Mouse (Mus musculus) erythroid progenitor cell, adult 5-6 weeks (primary cell): Measurements from ENCODE around the gene Slc18a2. TPM values are rescaled to one million over a fixed set of nuclear protein-coding genes. Genes with fewer than 3 reads are reported as not detected.
A peak's percentile ranks its signal among the peaks of the same experiment; 100 is the strongest.

Source experiments
- ATAC-seq: replicated peaks from 2 replicates; pipeline ENCODE4 v1.8.0; 2016; ENCODE audit warnings: moderate number of reproducible peaks, mild to moderate bottlenecking, moderate TSS enrichment, inconsistent platforms; ENCODE audit not compliant: poor library complexity, low FRiP score, severe bottlenecking
- total RNA-seq, 2 experiments: library from RNA; stranded (forward) in 1 of 2; stranded (reverse) in 1 of 2; fragments of 150-400 nt in 1 of 2; fragments of 186-747, 209-891 nt in 1 of 2; gene quantifications; 2 replicates each; pipeline versions ENCODE4 v1.2.3 to v1.2.4; 2015 to 2017; ENCODE audit warnings: low replicate concordance in 2 of 2

Slc18a2 gene
- 2.1 and 2.9 TPM in 2 replicates for total RNA-seq (2015; ENCODE audit: low replicate concordance)
- total RNA-seq (2017; ENCODE audit: low replicate concordance), result 0.23 and 1.0 TPM in 2 replicates

DNA sequence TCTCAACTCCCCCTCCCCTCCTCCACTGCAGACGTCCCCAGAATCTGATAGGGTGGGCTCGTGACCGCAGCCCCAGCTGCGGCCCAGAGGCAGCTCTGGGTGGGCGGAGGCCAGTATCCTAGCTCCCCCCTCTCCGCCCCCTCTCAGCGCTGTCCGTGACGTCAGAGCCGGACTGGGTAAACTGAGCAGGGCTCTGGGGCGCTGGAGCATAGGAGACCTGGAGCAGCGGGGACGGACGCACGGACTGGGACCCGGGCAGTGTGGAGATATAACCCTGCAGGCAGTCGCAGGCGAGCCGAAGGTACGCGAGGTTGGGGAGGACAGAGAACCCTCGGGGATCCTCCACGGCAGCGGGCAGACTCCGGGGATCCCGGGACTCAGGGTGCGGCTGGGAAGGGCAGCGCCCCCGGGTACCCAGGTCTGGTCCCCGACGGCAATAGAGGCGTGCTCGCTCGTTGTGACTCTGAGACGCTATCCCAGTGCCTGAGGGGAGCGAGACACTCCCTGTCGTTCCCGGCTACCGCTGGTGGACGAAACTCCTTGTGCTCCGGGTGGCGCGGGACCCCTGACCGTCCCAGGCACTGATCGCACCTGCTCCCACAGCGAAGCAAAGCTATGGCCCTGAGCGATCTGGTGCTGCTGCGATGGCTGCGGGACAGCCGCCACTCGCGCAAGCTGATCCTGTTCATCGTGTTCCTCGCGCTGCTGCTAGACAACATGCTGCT is at the start of gene Slc18a2:
Gene Slc18a2 (plus strand): TSS at position 179 of the 725 bp plus-strand sequence.
- ATAC-seq, result 0 out of 2 replicates have a peak, but pooled peaks have one; percentile 37

DNA sequence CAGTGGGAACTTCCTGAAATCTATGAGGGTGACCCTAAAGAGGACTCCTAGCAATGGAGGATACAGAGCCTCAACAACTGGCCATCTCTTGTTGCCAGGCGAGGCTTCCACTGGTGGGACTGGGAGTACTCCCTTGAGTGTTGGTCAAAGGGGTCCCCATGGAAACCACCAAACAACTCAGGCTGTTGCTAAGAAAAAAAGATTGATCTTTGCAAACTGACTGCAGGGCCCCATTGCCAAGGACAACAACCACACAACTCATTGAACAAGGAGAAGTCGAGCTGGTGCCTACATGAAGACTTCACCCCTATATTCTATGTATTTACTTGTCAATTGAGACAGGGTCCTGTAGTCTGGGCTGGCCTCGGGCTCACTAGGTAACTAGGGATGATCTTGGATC is 43.8 kb upstream of the Slc18a2 start:
- no peak for ATAC-seq

DNA sequence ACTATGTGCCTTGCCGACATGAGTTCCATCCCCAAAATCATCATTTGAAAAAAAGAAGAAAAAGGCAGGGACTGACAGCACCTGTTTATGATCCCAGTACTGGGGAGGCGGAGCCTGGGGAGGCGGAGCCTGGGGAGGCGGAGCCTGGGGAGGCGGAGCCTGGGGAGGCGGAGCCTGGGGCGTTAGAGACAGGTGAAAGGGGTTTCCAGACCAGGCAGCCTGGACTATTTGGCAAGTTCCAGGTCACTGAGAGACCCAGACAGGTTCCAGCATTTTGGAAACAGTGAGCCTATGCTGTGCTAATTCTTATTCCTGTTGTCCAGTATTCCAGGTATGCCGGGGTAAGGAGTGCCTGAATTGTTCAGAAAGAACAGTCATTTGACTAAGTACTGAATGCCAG is 41.7 kb upstream of the Slc18a2 start, which contains the start of gene Kcnk18:
Gene Kcnk18 (plus strand): TSS at position 224 of the 400 bp plus-strand sequence.
- ATAC-seq, result no peak

DNA sequence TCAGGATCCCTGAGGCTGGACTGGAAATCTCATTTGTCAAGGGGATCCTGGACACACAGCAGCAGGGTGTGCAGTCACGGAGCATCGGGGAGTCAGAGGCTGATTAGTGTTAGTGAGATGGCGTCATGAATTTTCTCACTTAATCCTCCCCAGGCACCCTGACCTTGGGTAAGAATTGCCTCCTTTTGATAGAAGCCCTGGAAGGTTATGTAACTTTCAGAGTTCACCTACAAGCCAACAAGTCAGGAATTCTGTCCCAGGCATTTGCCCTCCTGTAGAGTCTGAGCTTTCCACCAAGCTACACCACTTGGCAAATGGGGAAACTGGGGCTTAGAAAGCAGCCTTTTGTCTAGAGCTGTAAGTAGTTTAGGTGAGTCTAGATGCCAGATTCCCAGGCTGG is 39.6 kb upstream of the Slc18a2 start:
- ATAC-seq, result no peak

DNA sequence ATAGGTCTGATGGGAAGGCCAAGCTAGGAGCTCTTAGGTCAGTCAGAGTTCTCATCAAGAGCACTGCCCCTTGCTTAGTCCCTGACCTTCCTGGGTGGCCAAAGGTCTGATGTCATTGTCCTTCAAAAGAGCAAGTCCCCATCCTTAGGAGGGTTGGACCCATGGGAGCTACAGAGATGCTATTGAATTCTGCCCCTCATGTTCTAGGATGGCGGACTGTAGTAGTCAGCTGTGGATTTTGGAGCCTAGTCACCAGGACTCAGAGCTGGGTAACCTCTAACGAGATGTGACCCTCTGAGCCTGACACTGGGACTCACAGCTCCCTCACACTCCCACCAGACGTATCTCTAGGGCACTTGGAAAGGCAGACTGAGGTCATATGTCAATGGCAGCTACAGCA is 32.3 kb upstream of the Slc18a2 start:
- no peak for ATAC-seq

DNA sequence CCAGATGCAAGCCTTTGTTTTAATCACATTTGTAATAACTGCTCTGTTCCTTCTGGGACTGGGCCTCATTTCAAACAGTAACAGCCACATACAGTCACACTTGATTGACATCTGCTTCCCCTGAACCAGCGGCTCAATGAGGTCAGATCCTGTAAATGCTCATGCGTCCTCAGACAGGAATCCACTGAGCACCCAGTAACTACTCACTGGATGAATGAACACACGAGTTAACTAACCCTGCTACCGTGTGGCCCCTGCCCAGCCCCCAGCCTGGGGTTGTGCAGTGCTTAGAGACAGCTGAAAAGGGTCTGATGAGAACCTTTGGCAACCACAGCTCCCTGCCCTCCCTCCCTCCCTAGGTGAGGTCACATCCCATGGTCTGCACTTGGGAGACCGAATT is 27.9 kb upstream of the Slc18a2 start:
- no peak for ATAC-seq

DNA sequence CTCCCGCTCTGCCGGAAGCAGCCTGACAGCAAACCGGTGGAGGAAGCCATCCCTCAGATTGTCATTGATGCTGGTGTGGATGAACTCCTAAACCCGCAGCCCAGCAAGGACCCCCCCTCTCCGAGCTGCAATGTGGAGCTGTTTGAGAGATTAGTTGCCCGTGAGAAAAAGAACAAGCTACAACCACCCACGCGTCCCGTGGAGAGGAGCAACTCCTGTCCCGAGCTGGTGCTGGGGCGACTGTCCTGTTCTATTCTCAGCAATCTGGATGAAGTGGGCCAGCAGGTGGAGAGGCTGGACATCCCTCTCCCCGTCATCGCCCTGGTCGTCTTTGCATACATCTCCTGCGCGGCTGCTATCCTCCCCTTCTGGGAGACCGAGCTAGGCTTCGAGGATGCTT is 25.7 kb upstream of the Slc18a2 start:
- ATAC-seq, result no peak

DNA sequence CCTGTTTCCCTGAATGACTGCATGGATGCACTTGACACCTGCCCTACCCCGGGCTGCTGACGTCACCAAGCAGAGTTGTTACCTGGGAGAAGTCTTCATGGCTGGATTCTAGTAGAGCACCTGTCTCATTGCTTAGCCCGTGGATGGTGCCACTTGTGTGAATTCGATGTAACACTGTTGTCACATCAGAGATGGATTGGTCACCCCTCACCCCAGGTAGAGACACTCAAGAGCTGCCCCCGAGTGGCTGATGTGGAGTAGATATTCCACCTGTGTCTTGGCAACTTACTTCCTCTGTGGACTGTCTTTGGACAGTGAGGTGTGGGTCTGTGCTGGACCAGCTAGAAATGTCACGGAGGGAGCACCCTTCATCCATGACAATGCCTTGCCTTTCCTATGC is 24.6 kb upstream of the Slc18a2 start:
- ATAC-seq, result no peak

DNA sequence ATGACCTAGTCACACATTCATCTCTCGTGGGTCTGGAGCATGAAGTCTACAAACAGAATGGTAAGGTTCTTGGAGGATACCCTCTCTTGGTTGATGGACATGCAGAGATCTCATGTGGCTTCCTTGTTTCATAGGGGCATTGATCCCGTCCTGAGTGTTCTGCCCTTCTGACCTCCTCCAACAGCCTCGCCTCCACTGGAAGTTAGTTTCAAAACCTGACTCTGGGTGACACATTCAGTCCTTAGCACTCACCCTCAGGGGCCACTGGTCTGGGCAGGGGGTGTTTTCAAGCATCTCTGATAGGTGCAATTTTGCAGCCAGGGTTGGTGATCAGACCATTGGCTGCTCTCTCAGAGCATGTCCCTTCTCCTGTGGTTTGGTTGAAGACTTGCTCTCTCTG is 22.1 kb upstream of the Slc18a2 start:
- no peak for ATAC-seq

DNA sequence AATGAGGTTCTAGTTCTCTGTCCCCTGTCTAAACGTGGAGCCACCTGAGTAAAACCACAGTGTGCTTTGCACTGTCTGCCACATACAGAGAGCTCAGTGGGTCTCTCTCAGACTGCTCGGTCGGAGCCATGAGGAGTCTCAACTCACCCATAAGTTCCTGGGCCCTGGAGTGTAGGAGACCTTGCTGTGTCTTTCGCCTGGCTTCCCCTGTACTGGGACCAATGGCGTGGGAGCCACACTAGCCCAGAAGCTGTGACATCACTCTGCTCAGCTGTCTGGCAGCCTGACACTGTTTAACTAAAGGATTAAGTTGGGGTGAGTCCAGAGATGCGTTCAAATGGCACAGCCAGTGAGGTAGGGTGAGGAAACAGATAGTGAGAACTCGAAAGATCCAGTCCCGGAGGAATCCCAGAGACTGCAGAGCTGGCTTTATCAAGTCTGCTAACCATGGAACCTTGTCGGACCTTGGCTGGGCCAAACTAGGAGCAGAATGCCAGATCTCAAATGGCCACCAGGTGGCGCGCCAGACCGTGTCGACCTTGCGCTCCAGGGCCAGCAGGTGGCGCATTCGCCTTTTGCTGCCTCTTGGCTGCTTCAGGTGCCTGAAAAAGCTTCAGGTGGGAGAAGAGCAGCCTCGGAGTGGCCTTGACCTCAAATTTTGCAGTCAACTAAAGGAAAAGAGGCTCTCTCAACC is 21.4 kb upstream of the Slc18a2 start:
- peak; percentile 89 for ATAC-seq

DNA sequence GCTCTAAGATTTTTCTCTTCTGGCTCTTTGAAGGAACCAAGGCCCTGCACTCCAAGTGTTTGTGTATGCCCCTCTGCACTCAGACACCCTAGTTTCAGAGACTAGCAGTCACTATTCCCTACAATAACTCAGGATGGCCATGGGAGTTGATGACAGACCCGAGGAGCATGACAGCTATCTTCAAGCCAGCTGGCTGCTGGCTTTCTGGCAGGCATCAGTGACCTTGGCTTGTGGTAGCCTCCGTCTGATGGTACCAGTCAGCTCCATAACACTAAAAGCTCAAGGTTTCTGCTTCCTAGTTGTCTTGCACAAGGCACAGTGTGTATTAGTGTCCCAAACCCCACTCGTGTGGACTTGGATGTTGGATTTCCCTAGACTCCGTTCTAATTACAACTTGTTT is 18.7 kb upstream of the Slc18a2 start:
- no peak for ATAC-seq

DNA sequence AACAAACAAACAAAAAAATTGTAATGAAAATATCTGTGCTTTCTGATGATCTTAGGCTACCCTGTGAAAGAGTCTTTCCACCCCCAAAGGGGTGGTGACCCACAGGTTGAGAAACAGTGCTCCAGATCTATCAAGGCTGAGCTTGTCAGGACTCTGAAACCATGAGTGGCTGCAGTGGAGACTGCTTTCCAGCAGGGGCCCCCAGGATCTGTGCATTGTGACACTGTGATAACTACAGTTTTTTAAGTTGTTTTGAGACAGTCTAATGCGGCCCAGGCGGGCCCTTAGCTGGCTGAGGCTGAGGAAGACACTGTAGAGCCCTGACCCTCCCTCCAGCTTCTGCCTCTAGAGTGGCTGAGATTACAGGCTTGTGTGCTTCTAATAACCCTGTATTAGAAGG is 17.6 kb upstream of the Slc18a2 start:
- ATAC-seq, result no peak

DNA sequence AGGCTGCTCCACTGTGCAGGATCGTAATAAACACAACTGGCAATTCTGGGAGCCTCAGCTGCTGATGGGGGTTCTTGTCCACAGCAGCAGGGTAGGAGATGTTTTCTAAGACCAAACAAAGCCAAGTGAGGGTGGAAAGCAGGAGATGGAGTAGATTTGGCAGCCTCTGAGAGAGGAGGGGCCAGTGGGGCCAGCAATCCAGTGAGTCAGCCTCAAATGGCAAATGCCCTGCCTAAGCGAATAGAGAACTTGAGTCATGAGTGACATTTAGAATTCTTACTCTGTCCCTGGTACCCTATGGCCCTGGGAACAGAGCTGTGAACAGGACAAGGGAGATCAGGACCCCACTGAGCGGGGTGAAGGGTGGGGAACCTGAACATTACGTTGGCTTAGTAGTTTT is 12.6 kb upstream of the Slc18a2 start:
- no peak for ATAC-seq

DNA sequence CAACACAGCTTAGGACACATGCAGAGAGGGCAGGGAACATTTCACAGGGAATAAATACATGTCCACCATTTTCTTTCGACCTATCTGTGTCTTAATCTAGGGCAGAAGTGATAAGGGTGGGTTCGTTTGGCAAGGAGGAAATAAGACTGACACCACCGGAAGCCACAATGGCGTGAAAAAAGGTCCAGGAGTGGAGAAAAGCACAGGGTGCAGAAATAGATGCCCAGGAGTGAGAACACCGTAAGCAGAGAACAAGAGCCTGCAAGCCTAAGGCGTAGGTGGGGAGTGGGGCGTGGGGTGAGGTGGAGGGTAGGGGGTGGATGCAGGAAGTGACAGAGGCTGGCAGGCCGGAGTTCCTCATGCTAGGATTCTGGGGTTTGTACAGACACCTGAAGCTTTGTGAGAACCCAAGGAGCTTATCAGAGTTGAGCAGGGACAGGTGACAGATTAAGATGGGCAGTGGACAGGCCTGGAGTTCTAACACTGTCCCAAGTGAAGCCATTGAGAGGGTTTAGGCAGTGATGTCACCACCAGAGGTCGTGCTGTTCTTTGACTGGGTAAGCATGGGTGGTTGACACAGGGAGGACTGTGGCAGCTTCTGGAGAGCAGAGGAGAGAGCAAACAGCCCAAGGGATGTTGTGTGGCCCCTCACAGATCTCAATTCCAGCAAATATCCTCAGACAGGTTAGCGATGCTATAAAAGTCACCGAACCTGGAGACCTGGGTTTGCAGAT is 12.0 kb upstream of the Slc18a2 start:
- no peak for ATAC-seq

DNA sequence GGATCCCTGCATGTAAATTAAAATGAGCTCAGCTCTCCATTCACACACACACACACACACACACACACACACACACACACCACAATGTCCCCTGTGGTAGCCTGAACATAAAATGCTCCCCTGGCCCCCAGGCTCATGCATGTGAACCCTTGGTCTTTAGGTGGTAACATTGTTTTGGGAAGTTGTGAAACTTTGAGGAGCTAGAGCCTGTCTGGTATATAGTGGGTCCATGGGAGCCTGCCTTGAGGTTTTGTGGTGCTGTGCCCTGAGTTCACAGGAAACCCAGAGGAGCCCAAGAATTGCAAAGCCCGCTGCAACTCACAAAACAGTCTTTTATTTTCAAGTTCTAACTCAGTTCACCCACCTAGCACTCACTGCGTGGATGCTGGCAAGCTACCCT is 8.0 kb upstream of the Slc18a2 start:
- ATAC-seq, result no peak

DNA sequence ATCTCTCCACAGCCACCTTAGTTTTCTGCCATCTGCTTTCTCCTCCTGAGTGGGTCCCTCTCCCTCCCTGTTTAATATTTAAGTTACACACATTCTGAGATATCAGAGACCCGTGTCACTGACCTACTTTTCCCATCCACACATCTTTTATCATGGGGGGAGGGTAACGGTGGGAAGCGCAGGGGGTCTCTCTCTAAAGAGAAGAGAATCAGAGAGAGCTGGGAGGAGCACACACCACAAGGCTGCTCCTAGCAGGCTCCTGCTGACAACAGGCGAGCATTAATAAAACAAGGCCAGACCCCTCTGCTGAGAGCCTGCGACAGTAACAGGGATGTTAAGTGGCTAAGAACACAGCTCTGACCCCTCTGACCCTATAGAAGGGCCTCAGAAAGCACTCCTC is 1.1 kb upstream of the Slc18a2 start:
- ATAC-seq, result no peak

DNA sequence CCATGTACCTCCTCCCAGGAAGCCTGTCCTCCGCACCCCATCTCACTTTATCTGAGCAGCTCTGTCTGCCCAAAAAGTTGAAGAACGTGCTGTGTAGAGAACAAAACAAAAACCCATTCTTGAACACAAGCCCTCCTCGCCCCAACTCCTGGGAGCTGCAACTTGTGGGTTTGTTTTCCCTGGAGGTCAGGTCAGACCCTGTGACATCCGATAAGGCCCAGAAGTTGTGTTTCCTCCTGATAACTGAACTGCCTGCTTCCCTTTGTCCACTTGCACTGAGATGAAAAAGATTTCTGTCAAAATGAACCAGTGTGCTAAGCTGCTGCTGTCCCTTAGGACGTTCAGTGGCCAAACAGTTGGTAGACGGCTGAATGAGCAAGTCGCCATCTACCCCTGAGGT is 908 bp downstream of the Slc18a2 start:
- ATAC-seq, result no peak

DNA sequence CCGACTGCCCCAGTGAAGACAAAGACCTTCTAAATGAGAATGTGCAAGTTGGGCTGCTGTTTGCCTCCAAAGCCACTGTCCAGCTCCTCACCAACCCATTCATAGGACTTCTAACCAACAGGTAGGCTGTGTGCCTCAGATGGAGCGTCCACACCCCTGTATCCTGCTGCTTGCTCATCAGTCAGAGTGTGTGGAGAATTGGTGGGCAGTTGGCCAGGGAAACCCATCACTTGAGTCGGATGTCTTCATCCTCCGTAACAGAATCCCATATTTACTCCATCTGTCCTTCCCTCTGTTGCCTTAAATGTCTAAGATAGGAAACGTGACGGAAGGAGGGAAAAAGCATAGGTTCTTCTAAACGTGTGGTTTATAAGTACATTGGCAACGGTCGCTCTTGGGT is 2.5 kb downstream of the Slc18a2 start:
- ATAC-seq, result no peak

DNA sequence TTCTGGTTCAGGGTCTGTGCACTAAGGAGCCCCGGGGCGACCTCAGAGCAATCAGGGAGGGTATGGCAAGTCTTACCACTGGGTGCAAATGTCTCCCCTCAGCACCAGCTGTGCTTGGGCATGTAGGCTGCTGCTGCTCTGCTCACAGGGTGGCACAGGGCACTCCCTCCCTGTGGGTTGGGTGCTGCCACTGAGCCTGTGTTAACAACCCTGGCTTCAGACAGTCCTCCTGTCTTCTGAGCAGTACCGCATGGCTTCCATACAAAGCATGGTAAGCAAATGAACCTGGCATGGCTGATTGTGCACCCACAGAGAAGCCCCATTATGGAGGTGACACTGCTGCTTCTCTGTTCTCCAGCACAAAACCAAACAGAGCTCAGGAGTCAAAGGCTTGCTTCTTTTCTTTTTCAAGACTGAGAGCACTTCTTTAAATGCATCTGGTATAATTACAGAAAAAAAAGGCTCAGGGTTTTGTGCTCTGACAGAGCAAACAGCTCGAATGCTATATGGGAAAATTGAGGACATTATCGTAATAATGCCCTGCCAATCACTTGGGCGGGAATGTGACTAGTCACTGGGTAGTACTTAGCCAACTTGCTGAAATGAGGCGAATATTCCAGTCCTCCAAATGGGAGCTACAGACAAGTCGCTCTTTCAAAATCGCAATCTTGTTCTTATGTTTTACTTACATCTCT is 4.3 kb downstream of the Slc18a2 start:
- ATAC-seq, result no peak

DNA sequence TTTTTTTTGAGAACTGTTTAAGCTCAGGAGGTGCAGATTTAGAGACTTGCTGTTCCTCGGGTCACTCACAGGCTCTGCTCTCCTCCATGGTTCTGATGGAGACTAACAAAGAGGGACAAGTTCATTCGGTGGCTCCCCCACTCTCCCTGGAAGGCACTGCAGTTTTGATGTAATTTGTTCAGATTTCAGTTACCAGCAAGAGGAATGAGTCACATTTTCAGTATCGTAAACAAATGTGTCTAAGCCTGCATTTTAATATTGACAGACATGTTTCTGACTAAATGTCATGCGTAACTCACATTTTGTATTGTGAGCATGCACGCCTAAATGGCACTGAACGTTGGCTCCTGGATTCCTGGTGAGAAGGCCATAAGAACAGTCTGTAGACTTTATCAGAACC is 5.2 kb downstream of the Slc18a2 start:
- ATAC-seq, result no peak
